Mouse (Mus musculus) limb, embryonic 12.5 days (tissue): ENCODE data around the gene Rpl27. TPM values are rescaled to one million over a fixed set of nuclear protein-coding genes. Genes with fewer than 3 reads are reported as not detected.
A peak's percentile ranks its signal among the peaks of the same experiment; 100 is the strongest.
"Not testable (repeated sequence)": the region's sequence is repeated elsewhere in the genome, so short reads cannot be mapped to it uniquely, and the experiment has no call there.

Experiments used
- ATAC-seq: fragments of 200-750 bp; cut with Nextera tagmentation; 2 replicates; pipeline ENCODE4 v1.8.0; 2017; ENCODE audit warnings: low read depth, moderate TSS enrichment; ENCODE audit not compliant: insufficient number of reproducible peaks, insufficient read depth, low FRiP score, low TSS enrichment
- H3K27ac ChIP-seq: fragments of 300-500 bp; sonication (generic); 2 replicates; pipeline ENCODE4 v1.5.1; 2016; ENCODE audit warnings: mild to moderate bottlenecking, moderate library complexity
- H3K27me3 ChIP-seq: fragments of 300-500 bp; sonication (generic); 2 replicates; pipeline ENCODE4 v1.6.1; 2016; ENCODE audit warnings: mild to moderate bottlenecking, moderate library complexity
- H3K36me3 ChIP-seq: fragments of 300-500 bp; sonication (generic); 2 replicates; pipeline ENCODE4 v1.6.1; 2016; ENCODE audit warnings: mild to moderate bottlenecking, moderate library complexity
- H3K4me1 ChIP-seq: fragments of 300-500 bp; sonication (generic); replicated peaks from 2 replicates; pipeline ENCODE4 v1.6.1; 2016
- H3K4me2 ChIP-seq: fragments of 300-500 bp; sonication (generic); 2 replicates; pipeline ENCODE4 v1.6.1; 2016; ENCODE audit warnings: mild to moderate bottlenecking, moderate library complexity
- H3K4me3 ChIP-seq: fragments of 300-500 bp; sonication (generic); replicated peaks from 2 replicates; pipeline ENCODE4 v1.5.1; 2016; ENCODE audit warnings: mild to moderate bottlenecking
- H3K9ac ChIP-seq: fragments of 300-500 bp; sonication (generic); replicated peaks from 2 replicates; pipeline ENCODE4 v1.6.1; 2016; ENCODE audit warnings: mild to moderate bottlenecking, moderate library complexity
- H3K9me3 ChIP-seq: fragments of 300-500 bp; sonication (generic); 2 replicates; pipeline ENCODE4 v1.6.1; 2016; ENCODE audit warnings: mild to moderate bottlenecking, moderate library complexity
- WGBS: fragments of 180-500 bp; shearing (Covaris S2); methylation state at CpG from one replicate; pipeline ENCODE4 v1.1.7; 2016; 5-methylcytosine and 5-hydroxymethylcytosine counted together
- polyA plus RNA-seq: library from polyadenylated mRNA; unstranded; fragments of >200 nt; fragmentation: Nextera tagmentation; extraction: Ambion mirVana; gene quantifications from 2 replicates; pipeline ENCODE4 v1.2.1, GENCODE M21; 2016

The Rpl27 gene
- polyA plus RNA-seq, 1 experiment from 2014 or later: 394 TPM

DNA sequence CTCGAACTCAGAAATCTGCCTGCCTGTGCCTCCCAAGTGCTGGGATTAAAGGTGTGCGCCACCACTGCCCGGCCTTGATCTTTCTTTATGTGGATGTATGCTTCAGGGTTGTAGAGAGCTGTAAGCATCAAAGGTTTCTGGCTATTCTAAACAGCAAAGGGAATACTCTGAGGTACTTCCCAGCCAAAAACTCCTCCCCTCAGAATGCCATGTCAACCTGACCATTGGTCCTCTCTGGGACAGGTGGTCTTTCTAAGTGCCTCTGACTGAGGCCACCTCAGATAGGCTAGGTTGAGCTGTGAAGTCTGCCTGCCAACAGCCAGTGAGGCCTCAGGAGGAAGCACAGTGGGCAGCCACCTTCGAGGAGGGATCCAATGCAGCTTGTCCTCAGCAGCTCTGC, 6.8 kb downstream of the Rpl27 start:
- H3K9ac ChIP-seq: no peak overlapping the region
- WGBS: 83% methylated on average over 4 of the region's 4 CpGs
- no peak for ATAC-seq
- H3K36me3 ChIP-seq: peaks cover 26% of the 10 kb centered on the region
- H3K4me1 ChIP-seq: peaks cover 9% of the 10 kb centered on the region
- H3K4me2 ChIP-seq: peak overlapping the region; percentile 39; the same call in 1 of the 2 replicates
- no peaks in the 10 kb centered on the region for H3K27me3 ChIP-seq
- H3K9me3 ChIP-seq: 0 out of 2 replicates have a peak, but pooled peaks cover 3% of the 10 kb centered on the region
- no peak overlapping the region for H3K27ac ChIP-seq
- H3K4me3 ChIP-seq: peak overlapping the region; percentile 33

DNA sequence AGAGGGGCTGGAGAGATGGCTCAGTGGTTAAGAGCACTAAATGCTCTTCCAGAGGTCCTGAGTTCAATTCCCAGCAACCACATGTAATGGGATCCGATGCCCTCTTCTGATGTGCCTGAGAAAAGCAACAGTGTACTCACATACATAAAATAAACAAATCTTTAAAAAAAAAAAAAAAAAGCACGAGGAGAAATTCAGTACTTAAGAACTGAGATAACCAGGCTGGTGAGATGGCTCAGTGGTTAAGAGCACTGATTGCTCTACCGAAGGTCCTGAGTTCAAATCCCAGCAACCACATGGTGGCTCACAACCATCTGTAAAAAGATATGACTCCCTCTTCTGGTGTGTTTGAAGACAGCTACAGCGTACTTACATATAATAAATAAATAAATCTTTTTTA, 7.5 kb downstream of the Rpl27 start:
- not testable (repeated sequence) for H3K27me3 ChIP-seq, H3K9me3 ChIP-seq, ATAC-seq, H3K27ac ChIP-seq, H3K4me1 ChIP-seq, H3K4me3 ChIP-seq, H3K4me2 ChIP-seq, H3K9ac ChIP-seq
- WGBS: 87% methylated on average over 4 of the region's 4 CpGs
- peaks cover 19% of the 10 kb centered on the region for H3K36me3 ChIP-seq

DNA sequence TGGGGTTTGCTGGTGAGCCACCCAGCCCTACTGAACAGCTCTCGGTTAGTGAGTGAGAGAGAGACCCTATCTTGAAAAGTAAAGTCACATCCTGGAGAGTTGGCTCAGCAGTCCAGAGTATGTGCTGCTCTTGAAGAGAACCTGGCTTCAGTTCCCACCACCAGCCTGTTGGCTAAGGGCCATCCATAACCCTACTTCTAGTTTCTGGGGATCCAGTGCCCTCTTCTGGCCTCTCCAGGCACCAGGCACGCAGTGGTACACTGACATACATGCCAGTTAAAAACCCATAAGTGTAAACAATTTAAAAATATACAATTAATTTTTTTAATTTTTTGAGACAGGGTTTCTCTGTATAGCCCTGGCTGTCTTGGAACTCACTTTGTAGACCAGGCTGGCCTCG, 8.3 kb downstream of the Rpl27 start:
- 79% methylated on average over 3 of the region's 3 CpGs for WGBS
- Histone ChIP-seq H3K4me3 (no peak overlapping the region), H3K9ac (no peak overlapping the region), H3K27me3 (no peaks in the 10 kb centered on the region), H3K4me2 (no peak overlapping the region), H3K9me3 (0 out of 2 replicates have a peak, but pooled peaks cover 3% of the 10 kb centered on the region), H3K27ac (no peak overlapping the region), H3K36me3 (peaks cover 11% of the 10 kb centered on the region), H3K4me1 (peaks cover 9% of the 10 kb centered on the region; the same call in 1 of the 2 replicates)
- ATAC-seq: no peak

DNA sequence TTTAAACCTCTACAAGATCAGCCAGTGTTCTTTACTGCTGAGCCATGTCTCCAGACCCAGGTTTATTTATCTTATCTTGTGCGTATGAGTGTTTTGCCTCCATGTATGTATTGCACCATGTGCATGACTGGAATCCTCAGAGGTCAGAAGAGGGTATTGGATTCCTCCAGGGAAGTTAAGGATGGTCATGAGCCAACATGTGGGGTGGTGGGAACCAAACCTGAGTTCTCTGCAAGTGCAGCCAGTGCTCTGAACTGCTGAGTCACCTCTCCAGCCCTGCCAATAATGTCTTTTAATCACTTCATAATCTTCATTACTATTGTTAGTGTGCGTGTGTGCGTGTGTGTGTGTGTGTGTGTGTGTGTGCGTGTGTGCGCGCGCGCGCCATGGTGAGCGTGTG, 9.4 kb downstream of the Rpl27 start:
- no peak overlapping the region for H3K9ac ChIP-seq
- H3K4me2 ChIP-seq: no peak overlapping the region
- no peak overlapping the region for H3K27ac ChIP-seq
- no peak overlapping the region for H3K4me3 ChIP-seq
- no peaks in the 10 kb centered on the region for H3K27me3 ChIP-seq
- WGBS: 97% methylated on average over 10 of the region's 10 CpGs
- ATAC-seq: no peak
- peaks cover 9% of the 10 kb centered on the region; the same call in 1 of the 2 replicates for H3K4me1 ChIP-seq
- 0 out of 2 replicates have a peak, but pooled peaks cover 3% of the 10 kb centered on the region for H3K9me3 ChIP-seq
- peaks cover 4% of the 10 kb centered on the region for H3K36me3 ChIP-seq

DNA sequence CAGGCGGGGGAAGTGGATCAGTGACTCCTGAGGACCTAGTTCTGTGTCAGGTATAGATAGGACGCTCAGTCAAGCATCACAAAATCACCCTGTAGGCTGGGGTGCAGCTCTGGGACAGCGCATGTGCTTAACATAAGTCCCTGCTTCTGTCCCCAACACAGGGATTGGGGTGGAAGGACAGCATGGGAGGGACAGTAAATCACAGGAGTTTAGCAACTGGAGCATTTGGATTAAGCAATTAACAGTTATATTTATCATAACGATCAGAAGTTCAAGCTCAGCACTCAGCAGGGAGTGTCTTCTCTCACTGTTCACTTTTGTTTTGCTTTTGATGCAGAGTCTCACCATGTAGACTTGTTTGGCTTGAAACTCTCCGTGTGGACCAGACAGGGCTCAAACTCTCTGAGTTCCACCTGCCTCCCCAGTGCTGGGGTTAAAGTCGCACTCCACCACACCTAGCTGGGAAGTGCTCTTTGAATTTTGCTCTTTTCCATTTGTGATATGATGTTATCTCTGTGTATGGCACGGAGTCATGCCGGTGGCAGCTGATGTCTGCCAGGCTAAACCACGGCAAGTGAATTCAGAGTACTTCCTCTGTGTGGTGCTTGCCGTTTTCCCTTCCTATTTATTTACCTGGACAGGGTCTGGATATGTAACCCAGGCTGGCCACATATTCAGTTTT, 10.1 kb downstream of the Rpl27 start:
- Histone ChIP-seq H3K27ac (no peak overlapping the region), H3K9me3 (0 out of 2 replicates have a peak, but pooled peaks cover 3% of the 10 kb centered on the region), H3K9ac (no peak overlapping the region), H3K27me3 (no peaks in the 10 kb centered on the region), H3K4me1 (peaks cover 9% of the 10 kb centered on the region; the same call in 1 of the 2 replicates), H3K36me3 (no peaks in the 10 kb centered on the region), H3K4me2 (no peak overlapping the region), H3K4me3 (no peak overlapping the region)
- 73% methylated on average over 10 of the region's 10 CpGs for WGBS
- ATAC-seq: no peak

DNA sequence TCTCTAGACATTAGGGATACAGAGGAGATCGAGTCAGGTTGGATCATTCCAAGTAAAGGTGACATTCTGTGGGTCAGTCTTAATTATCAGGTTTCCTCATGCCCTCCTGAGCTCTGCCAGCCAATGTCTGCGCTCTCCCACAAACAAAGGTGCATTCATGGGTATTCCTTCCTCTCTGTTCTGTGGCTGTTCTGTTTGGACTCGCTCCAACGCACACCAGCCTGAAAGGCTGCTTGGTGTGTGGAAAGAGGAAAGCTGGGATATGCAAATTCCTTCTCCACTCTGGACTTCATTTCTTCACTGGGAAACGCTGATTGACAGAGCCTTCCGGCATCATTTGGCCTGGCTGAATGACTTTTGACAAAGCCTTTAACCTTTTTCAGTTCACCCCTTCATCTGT, 12.6 kb downstream of the Rpl27 start:
- WGBS: 72% methylated on average over 6 of the region's 6 CpGs
- no peak for ATAC-seq

DNA sequence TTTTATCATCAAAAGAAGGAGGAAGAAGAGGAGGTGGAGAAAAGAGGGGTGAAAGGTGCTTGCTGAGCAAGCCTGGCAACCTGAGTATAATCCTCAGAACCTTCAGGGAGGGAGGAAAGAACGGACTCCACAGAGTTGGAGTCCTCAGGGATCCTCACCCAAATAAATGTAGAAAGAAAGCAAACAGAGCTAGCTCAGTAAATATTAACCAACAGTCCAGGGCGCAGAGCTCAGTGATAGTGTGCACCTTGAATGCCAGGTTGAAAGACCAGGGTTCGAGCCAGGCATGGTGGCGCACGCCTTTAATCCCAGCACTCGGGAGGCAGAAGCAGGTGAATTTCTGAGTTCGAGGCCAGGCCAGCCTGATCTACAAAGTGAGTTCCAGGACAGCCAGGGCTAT, 13.5 kb downstream of the Rpl27 start:
- Histone ChIP-seq H3K9me3 (0 out of 2 replicates have a peak, but pooled peaks cover 3% of the 10 kb centered on the region), H3K27me3 (no peaks in the 10 kb centered on the region), H3K9ac (no peak overlapping the region), H3K36me3 (peaks cover 32% of the 10 kb centered on the region), H3K27ac (no peak overlapping the region), H3K4me2 (no peak overlapping the region), H3K4me1 (peaks cover 9% of the 10 kb centered on the region; the same call in 1 of the 2 replicates), H3K4me3 (no peak overlapping the region)
- no peak for ATAC-seq
- WGBS: 83% methylated on average over 7 of the region's 7 CpGs

More for the DNA sequence above, 12.6 kb downstream of the Rpl27 start:
- H3K4me1 ChIP-seq: peaks cover 9% of the 10 kb centered on the region; the same call in 1 of the 2 replicates
- no peaks in the 10 kb centered on the region for H3K27me3 ChIP-seq
- H3K27ac ChIP-seq: peak overlapping the region; percentile 20; the same call in 1 of the 2 replicates
- H3K4me3 ChIP-seq: no peak overlapping the region
- H3K4me2 ChIP-seq: no peak overlapping the region
- peaks cover 22% of the 10 kb centered on the region for H3K36me3 ChIP-seq
- 0 out of 2 replicates have a peak, but pooled peaks cover 3% of the 10 kb centered on the region for H3K9me3 ChIP-seq
- H3K9ac ChIP-seq: no peak overlapping the region

DNA sequence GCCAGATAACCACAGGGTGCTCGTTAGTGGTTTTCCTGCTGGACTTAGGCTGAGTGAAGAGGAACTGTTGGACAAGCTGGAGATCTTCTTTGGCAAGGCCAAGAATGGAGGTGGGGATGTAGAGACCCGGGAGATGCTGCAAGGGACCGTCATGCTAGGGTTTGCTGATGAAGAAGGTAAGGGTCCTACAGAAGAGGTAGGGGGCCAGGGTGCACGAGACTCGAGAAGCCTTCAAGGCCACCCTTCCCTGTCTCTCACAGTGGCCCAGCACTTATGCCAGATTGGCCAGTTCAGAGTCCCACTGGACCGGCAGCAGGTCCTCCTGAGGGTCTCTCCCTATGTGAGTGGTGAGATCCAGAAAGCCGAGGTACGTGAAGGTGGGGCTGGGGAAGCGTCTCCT, 15.5 kb downstream of the Rpl27 start:
- Histone ChIP-seq H3K27ac (no peak overlapping the region), H3K4me2 (no peak overlapping the region), H3K4me1 (peaks cover 14% of the 10 kb centered on the region), H3K9ac (no peak overlapping the region), H3K36me3 (peaks cover 47% of the 10 kb centered on the region), H3K9me3 (0 out of 2 replicates have a peak, but pooled peaks cover 3% of the 10 kb centered on the region), H3K27me3 (no peaks in the 10 kb centered on the region), H3K4me3 (no peak overlapping the region)
- no peak for ATAC-seq
- 92% methylated on average over 9 of the region's 9 CpGs for WGBS

DNA sequence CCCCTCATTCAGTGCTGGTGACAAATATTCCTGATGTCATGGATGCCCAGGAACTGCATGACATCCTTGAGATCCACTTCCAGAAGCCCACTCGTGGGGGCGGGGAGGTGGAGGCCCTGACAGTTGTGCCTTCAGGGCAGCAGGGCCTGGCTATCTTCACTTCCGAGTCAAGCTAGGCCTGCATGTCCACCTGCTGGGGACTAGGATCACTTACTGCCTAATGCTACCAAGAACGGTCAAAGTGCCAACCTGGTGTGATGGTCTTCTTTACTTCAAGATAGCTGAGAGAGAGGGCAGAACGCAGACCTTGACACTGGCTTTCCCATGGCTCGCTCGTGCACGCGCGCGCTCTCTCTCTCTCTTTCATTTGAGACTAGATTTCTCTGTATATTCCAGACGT, 16.1 kb downstream of the Rpl27 start:
- no peak overlapping the region for H3K27ac ChIP-seq
- peaks cover 47% of the 10 kb centered on the region for H3K36me3 ChIP-seq
- 0 out of 2 replicates have a peak, but pooled peaks cover 3% of the 10 kb centered on the region for H3K9me3 ChIP-seq
- no peak overlapping the region; the same call in 1 of the 2 replicates for H3K9ac ChIP-seq
- ATAC-seq: no peak
- H3K4me3 ChIP-seq: no peak overlapping the region
- no peaks in the 10 kb centered on the region for H3K27me3 ChIP-seq
- peaks cover 20% of the 10 kb centered on the region for H3K4me1 ChIP-seq
- WGBS: 81% methylated on average over 12 of the region's 12 CpGs
- no peak overlapping the region for H3K4me2 ChIP-seq

DNA sequence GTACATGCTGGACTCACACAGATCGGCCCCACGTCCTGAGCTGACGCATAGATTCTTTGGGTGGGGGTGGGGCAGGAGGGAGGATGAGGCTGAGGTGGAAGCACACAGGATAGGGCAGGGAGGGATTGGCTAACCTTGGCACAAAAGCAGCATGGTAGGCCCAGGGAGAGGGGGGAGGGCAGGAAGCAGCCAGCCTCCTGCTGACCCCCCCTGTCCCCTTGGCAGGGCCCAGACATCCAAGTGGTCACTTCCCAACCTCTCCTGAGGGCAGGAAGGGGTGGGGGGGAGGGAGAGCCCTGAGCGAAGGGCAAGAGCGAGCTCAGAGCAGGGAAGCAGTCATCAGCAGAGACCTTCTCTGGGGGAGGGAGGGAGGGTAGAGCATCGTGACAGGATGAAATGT, 17.6 kb downstream of the Rpl27 start:
- Histone ChIP-seq H3K9me3 (no peaks in the 10 kb centered on the region), H3K4me2 (no peak overlapping the region), H3K4me3 (no peak overlapping the region), H3K27me3 (no peaks in the 10 kb centered on the region; the same call in 1 of the 2 replicates), H3K27ac (no peak overlapping the region), H3K36me3 (peaks cover 47% of the 10 kb centered on the region), H3K4me1 (peaks cover 31% of the 10 kb centered on the region), H3K9ac (no peak overlapping the region)
- no peak for ATAC-seq
- WGBS: 51% methylated on average over 6 of the region's 6 CpGs

DNA sequence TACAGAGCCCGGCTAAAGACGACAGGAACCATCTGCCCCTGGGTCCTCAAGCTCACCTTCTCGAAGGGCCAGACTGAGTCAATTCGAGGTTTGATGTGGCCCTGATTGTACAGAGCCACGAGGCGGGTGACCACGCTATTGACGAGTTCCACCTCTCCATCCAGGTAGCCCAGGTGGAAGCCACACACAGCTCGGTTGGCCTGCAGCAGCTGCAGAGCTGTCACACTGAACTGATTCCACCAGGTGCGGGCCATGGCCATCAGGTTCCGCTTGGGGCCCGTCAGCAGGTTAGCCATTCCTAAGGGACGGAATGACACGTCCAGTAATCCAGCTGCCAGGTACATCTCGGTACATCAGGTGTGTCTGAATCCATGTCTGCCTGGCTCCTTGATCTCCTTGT, 18.2 kb downstream of the Rpl27 start:
- ATAC-seq: no peak
- Histone ChIP-seq H3K27me3 (no peaks in the 10 kb centered on the region; the same call in 1 of the 2 replicates), H3K4me1 (peaks cover 31% of the 10 kb centered on the region), H3K27ac (no peak overlapping the region), H3K4me2 (no peak overlapping the region), H3K9me3 (no peaks in the 10 kb centered on the region), H3K4me3 (no peak overlapping the region), H3K36me3 (peaks cover 47% of the 10 kb centered on the region), H3K9ac (no peak overlapping the region)
- WGBS: 82% methylated on average over 15 of the region's 15 CpGs
